Mouse (Mus musculus) intestine, embryonic 15.5 days (tissue): ENCODE measurements at regions not wholly inside any gene's neighbourhood (a gene's known extent, or its start where the extent isn't known, plus 50 kb on each side); places are given as distances from the start of the nearest gene placed in this dataset.

Experiments
- ATAC-seq: fragments of 200-750 bp; cut with Nextera tagmentation; 2 replicates; pipeline ENCODE4 v1.8.0; 2017; ENCODE audit warnings: moderate TSS enrichment, moderate library complexity
- H3K27ac ChIP-seq: fragments of 300-500 bp; sonication (generic); 2 replicates; pipeline ENCODE4 v1.5.1; 2015; ENCODE audit warnings: mild to moderate bottlenecking, inconsistent platforms
- H3K27me3 ChIP-seq: fragments of 300-500 bp; sonication (generic); replicated peaks from 2 replicates; pipeline ENCODE4 v1.6.1; 2015; ENCODE audit warnings: inconsistent platforms
- H3K36me3 ChIP-seq: fragments of 300-500 bp; sonication (generic); 2 replicates; pipeline ENCODE4 v1.6.1; 2015; ENCODE audit warnings: inconsistent platforms
- H3K4me1 ChIP-seq: fragments of 300-500 bp; sonication (generic); replicated peaks from 2 replicates; pipeline ENCODE4 v1.6.1; 2015; ENCODE audit warnings: inconsistent platforms
- H3K4me2 ChIP-seq: fragments of 300-500 bp; sonication (generic); replicated peaks from 2 replicates; pipeline ENCODE4 v1.6.1; 2015; ENCODE audit warnings: mild to moderate bottlenecking, inconsistent platforms
- H3K4me3 ChIP-seq: fragments of 300-500 bp; sonication (generic); replicated peaks from 2 replicates; pipeline ENCODE4 v1.5.1; 2015; ENCODE audit warnings: inconsistent platforms
- H3K9ac ChIP-seq: fragments of 300-500 bp; sonication (generic); 2 replicates; pipeline ENCODE4 v1.6.1; 2015; ENCODE audit warnings: inconsistent platforms
- H3K9me3 ChIP-seq: fragments of 300-500 bp; sonication (generic); 2 replicates; pipeline ENCODE4 v1.6.1; 2016; ENCODE audit warnings: inconsistent platforms
- WGBS: fragments of 180-500 bp; shearing (Covaris S2); methylation state at CpG from one replicate; pipeline ENCODE4 v1.1.7; 2015; 5-methylcytosine and 5-hydroxymethylcytosine counted together

DNA sequence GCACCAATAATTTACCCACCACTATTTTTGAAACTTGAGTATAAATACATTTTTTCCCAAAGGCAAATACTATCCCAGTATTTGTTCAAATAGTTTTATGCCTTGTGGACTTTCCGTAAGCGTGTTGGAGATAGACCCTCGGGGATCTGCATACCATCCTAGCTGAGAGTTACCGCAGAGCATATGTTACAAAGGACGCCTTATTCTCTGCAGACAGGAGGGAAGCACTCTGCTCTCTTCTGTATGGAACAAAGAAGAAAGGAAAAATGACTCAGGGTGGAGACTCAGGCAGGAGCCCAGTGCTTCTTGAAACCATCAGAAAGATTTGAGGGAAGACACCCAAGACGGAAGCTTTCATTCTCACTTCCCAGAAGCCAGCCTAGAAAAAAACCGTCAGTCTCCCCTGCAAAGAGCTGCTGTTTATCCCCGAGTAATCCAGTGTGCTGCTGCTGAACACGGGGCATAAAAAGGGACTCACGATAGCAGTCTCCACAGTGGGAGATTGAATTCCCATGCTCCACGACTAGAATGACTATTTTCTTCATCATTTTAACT, 200.2 kb upstream of the Runx1 start:
- H3K4me1 ChIP-seq = no peaks in the 10 kb centered on the region
- no peak overlapping the region for H3K4me2 ChIP-seq
- H3K27me3 ChIP-seq = no peaks in the 10 kb centered on the region
- H3K4me3 ChIP-seq = no peak overlapping the region
- WGBS = 35% methylated on average over 11 of the region's 11 CpGs
- H3K9me3 ChIP-seq = no peaks in the 10 kb centered on the region
- no peak overlapping the region for H3K9ac ChIP-seq
- no peak for ATAC-seq
- no peaks in the 10 kb centered on the region for H3K36me3 ChIP-seq
- no peak overlapping the region for H3K27ac ChIP-seq

DNA sequence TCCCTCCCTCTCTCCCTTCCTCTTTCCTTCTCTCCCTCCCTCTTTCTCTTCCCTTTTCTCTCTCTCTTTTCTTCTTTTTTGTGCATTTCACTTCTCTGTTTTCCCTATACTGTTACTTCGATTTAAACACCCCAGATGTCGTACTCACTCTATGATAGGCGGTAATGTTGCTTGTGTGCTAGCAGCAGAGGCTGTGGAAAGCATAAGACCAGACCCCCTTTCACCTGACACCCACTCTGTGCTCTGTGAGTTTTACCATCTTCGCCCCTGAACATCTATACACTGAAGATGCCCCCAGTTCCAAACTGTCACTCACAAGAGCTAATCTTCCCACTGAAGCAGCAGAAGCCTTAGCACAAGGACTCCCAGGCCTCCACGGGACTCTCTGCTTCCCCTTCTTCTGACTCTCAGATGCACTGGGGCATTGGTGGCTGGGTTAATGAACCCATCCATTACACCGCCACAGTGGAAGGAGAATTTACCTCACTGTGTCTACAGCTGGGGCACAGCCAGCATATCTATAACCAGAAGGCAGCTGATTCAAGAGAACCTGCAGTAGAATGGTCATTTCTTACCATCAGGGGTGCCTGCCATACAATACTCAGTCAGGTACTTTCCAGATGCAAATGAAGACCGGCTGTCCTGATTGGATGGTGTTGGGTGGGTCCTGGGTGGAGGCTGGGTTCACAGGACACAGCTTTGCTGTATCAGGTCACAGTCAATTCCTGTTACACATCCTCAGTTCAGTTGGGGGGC, 194.0 kb upstream of the Runx1 start:
- Histone ChIP-seq H3K27ac (no peak overlapping the region), H3K9me3 (no peaks in the 10 kb centered on the region), H3K4me2 (no peak overlapping the region), H3K9ac (no peak overlapping the region), H3K36me3 (no peaks in the 10 kb centered on the region), H3K4me3 (no peak overlapping the region), H3K4me1 (no peaks in the 10 kb centered on the region), H3K27me3 (no peaks in the 10 kb centered on the region; the same call in 1 of the 2 replicates)
- ATAC-seq = no peak
- 75% methylated on average over 7 of the region's 7 CpGs for WGBS

GRCm38 (mm10) chr16:93018766-93019165, 192.8 kb upstream of the Runx1 start:
- 55% methylated on average over 5 of the region's 5 CpGs for WGBS

DNA sequence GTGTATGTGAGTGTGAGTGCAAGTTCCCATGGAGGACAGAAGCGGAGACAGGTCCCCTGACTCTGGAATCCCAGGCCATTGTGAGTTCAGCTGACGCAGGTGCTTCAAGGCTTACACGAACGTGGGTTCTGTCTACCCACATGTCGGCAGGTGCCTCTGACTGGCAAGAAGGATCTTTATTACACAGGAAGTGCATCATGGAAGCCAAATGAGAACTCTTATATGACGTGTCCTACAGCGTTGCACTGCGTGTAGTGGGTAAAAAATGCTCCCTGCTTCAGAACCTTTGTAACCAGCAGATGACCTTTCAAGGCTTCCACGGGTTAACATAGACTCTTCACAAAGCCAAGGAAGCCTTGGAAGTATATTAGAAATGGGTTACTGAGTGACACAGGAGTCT, 191.1 kb upstream of the Runx1 start:
- 89% methylated on average over 9 of the region's 9 CpGs for WGBS
- no peak for ATAC-seq
- no peak overlapping the region for H3K9ac ChIP-seq
- no peak overlapping the region for H3K4me2 ChIP-seq
- H3K9me3 ChIP-seq = no peaks in the 10 kb centered on the region
- H3K4me3 ChIP-seq = no peak overlapping the region
- H3K36me3 ChIP-seq = no peaks in the 10 kb centered on the region
- peaks cover 3% of the 10 kb centered on the region; the same call in 1 of the 2 replicates for H3K27me3 ChIP-seq
- no peak overlapping the region for H3K27ac ChIP-seq
- H3K4me1 ChIP-seq = no peaks in the 10 kb centered on the region

More at GRCm38 (mm10) chr16:93018766-93019165, 192.8 kb upstream of the Runx1 start:
- Histone ChIP-seq H3K9me3 (no peaks in the 10 kb centered on the region), H3K9ac (no peak overlapping the region), H3K27me3 (peaks cover 3% of the 10 kb centered on the region; the same call in 1 of the 2 replicates), H3K4me3 (no peak overlapping the region), H3K36me3 (no peaks in the 10 kb centered on the region), H3K27ac (no peak overlapping the region), H3K4me1 (no peaks in the 10 kb centered on the region), H3K4me2 (no peak overlapping the region)
- ATAC-seq = no peak

GRCm38 (mm10) chr16:93015636-93016035, 189.7 kb upstream of the Runx1 start:
- H3K4me2 ChIP-seq = no peak overlapping the region
- ATAC-seq = no peak
- H3K4me1 ChIP-seq = no peaks in the 10 kb centered on the region
- H3K4me3 ChIP-seq = no peak overlapping the region
- peaks cover 3% of the 10 kb centered on the region; the same call in 1 of the 2 replicates for H3K27me3 ChIP-seq
- no peak overlapping the region for H3K27ac ChIP-seq
- no peaks in the 10 kb centered on the region for H3K9me3 ChIP-seq
- no peak overlapping the region for H3K9ac ChIP-seq
- no peaks in the 10 kb centered on the region for H3K36me3 ChIP-seq
- 68% methylated on average over 6 of the region's 6 CpGs for WGBS

- Histone ChIP-seq H3K9ac (no peak overlapping the region), H3K27ac (no peak overlapping the region), H3K36me3 (no peaks in the 10 kb centered on the region), H3K27me3 (peaks cover 3% of the 10 kb centered on the region; the same call in 1 of the 2 replicates), H3K4me2 (no peak overlapping the region), H3K9me3 (no peaks in the 10 kb centered on the region), H3K4me3 (no peak overlapping the region), H3K4me1 (no peaks in the 10 kb centered on the region)
- ATAC-seq = no peak
- WGBS = 80% methylated on average over 9 of the region's 9 CpGs
These were observed 189.0 kb upstream of the Runx1 start for GRCm38 (mm10) chr16:93014991-93015390.

- Histone ChIP-seq H3K4me2 (no peak overlapping the region), H3K4me1 (no peaks in the 10 kb centered on the region), H3K9me3 (no peaks in the 10 kb centered on the region), H3K27ac (no peak overlapping the region), H3K27me3 (peaks cover 3% of the 10 kb centered on the region; the same call in 1 of the 2 replicates), H3K36me3 (no peaks in the 10 kb centered on the region), H3K9ac (no peak overlapping the region), H3K4me3 (no peak overlapping the region)
- ATAC-seq = 0 out of 2 replicates have a peak, but pooled peaks have one; percentile 20
- WGBS = 40% methylated on average over 8 of the region's 8 CpGs
These were observed 187.9 kb upstream of the Runx1 start for GRCm38 (mm10) chr16:93013881-93014280.

GRCm38 (mm10) chr16:93013256-93013655, 187.3 kb upstream of the Runx1 start:
- no peaks in the 10 kb centered on the region for H3K9me3 ChIP-seq
- no peaks in the 10 kb centered on the region for H3K4me1 ChIP-seq
- 75% methylated on average over 7 of the region's 7 CpGs for WGBS
- no peaks in the 10 kb centered on the region for H3K36me3 ChIP-seq
- H3K27me3 ChIP-seq = peaks cover 3% of the 10 kb centered on the region; the same call in 1 of the 2 replicates
- no peak overlapping the region for H3K4me2 ChIP-seq
- H3K4me3 ChIP-seq = no peak overlapping the region
- no peak overlapping the region for H3K27ac ChIP-seq
- ATAC-seq = no peak
- no peak overlapping the region for H3K9ac ChIP-seq

- no peak overlapping the region for H3K9ac ChIP-seq
- WGBS = 89% methylated on average over 1 of the region's 1 CpGs
- peaks cover 3% of the 10 kb centered on the region; the same call in 1 of the 2 replicates for H3K27me3 ChIP-seq
- peaks cover 3% of the 10 kb centered on the region; the same call in 1 of the 2 replicates for H3K4me1 ChIP-seq
- H3K9me3 ChIP-seq = no peaks in the 10 kb centered on the region
- no peak for ATAC-seq
- H3K4me2 ChIP-seq = no peak overlapping the region
- H3K36me3 ChIP-seq = no peaks in the 10 kb centered on the region
- no peak overlapping the region for H3K4me3 ChIP-seq
- H3K27ac ChIP-seq = no peak overlapping the region
These were observed 185.5 kb upstream of the Runx1 start for GRCm38 (mm10) chr16:93011474-93011873.

DNA sequence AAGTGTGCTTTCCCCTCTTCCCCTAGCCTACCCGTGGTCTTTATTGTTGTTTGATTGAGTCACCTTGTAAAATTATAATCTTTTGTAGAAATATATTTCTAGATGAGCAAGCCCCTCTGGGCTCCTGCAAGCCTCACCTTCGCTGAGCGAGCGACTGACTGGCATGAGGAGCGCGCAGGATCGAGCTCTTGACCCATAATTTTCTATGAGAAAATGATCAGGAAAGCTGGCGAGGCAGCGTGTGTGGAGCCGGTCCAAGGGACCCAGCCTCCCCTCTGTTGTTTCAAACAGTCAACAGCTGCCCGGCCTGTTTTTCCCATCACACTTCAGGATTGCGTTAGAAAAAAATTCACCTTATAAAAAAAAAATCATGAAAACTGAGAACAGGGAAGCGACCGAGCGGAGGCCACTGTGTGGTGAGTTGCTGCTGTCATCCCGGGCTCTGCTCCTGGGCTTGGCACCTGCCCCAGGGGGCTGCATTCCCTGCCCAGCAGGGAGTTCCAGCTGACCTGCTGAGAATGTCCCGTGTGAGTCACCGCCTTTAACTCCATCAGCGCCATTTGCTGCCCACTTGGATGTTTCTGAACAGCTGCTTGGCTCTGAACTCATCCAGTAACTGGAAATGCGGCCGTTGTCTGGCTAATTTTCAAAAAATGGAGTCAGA, 180.5 kb upstream of the Runx1 start:
- H3K9me3 ChIP-seq = no peaks in the 10 kb centered on the region
- H3K27me3 ChIP-seq = no peaks in the 10 kb centered on the region
- no peak overlapping the region for H3K27ac ChIP-seq
- no peak for ATAC-seq
- H3K4me2 ChIP-seq = peak overlapping the region; percentile 42
- H3K4me1 ChIP-seq = peaks cover 7% of the 10 kb centered on the region; the same call in 1 of the 2 replicates
- H3K4me3 ChIP-seq = no peak overlapping the region
- H3K36me3 ChIP-seq = no peaks in the 10 kb centered on the region
- no peak overlapping the region for H3K9ac ChIP-seq
- 18% methylated on average over 21 of the region's 21 CpGs for WGBS

GRCm38 (mm10) chr16:93005470-93005869, 179.5 kb upstream of the Runx1 start:
- H3K36me3 ChIP-seq = no peaks in the 10 kb centered on the region
- no peak overlapping the region for H3K4me3 ChIP-seq
- ATAC-seq = no peak
- peaks cover 7% of the 10 kb centered on the region; the same call in 1 of the 2 replicates for H3K4me1 ChIP-seq
- 10% methylated on average over 8 of the region's 8 CpGs for WGBS
- no peaks in the 10 kb centered on the region for H3K27me3 ChIP-seq
- H3K4me2 ChIP-seq = no peak overlapping the region
- no peak overlapping the region for H3K27ac ChIP-seq
- no peaks in the 10 kb centered on the region for H3K9me3 ChIP-seq
- H3K9ac ChIP-seq = no peak overlapping the region

DNA sequence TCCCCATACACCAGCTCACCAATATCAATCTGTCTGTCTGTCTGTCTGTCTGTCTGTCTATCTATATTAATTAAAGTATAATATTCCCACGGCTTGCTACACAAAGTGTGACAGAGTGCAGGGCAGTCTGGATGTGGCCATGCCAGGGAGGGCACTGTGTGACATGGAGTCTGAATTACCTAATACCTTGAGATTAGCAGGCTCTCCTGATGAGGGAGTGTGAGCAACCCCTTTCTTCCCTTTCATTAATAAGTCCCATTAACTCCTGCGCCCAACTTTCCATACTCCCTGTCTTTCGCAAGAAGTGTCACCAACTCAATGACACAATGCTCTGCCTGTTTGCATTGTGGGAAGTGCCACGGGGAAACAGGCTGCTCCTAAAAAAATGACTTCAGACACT, 177.9 kb upstream of the Runx1 start:
- Histone ChIP-seq H3K9me3 (no peaks in the 10 kb centered on the region), H3K27me3 (no peaks in the 10 kb centered on the region), H3K36me3 (no peaks in the 10 kb centered on the region), H3K4me1 (peaks cover 7% of the 10 kb centered on the region; the same call in 1 of the 2 replicates), H3K9ac (no peak overlapping the region), H3K4me3 (no peak overlapping the region), H3K4me2 (no peak overlapping the region), H3K27ac (no peak overlapping the region)
- 84% methylated on average over 4 of the region's 4 CpGs for WGBS
- ATAC-seq = no peak
